In the genomic region with DNA sequence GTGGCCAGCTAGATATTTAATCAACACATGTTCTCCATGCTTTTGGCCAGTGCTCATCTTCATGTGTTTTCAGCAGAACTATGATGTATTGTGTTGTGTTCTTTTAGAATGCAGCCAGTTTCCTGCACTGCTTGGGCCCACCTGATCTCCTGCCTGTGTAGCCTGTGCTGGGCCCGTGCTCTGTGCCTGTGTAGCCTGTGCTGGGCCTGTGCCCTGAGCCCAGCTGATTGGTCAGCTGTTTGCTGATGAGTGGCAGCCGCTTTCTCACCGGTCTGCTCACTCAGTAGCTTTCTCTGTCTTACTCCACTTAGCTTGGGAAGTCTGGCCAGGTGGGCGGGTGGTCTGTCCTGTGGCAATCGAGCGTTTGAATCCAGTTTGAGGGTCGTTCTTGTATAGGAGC, we compare ENCODE assay signal across 15 mouse cellular contexts.
DNase-seq lines count a peak whose midpoint lies in the region.
"Had no signal": no experiment of that assay in that cellular context is flagged by ENCODE, and none has a peak within 500 bp of the region (broad histone marks: within the 10 kb centered on the region; RNA-seq: fewer than 3 reads in every experiment).

No protein-coding gene starts in this region.

- DNase-seq in cerebellum, postnatal 10 days: peak; percentile 32 to 39
- no peak for DNase-seq in cerebellum, adult 11-12 months
- DNase-seq in gastrocnemius, postnatal 14 days: peak; percentile 31
- no peak for DNase-seq in gastrocnemius, postnatal 36 days
- peak; percentile 6 for DNase-seq in NIH3T3 (ENCODE audit: low read depth)
- DNase-seq in gastrocnemius, postnatal 25 days: peak; percentile 37
- no peak for DNase-seq in ovary, adult 18-20 months (ENCODE audit: low spot score)
- DNase-seq: adrenal gland, adult 2 months; adrenal gland, postnatal 25 days; cerebellum, adult 9-10 months; embryo, embryonic 11 days; forebrain, postnatal 0 days; heart, adult 18-20 months; heart, postnatal 10 days; kidney, adult 11 months had no signal

- intact Hi-C loops in gastrocnemius, postnatal 14 days (cut with DNase I; ENCODE audit: low total_unique reads): loop anchor here (10.0 kb wide), 2 partner anchors 56 to 136 kb away; no protein-coding TSS in a partner anchor
- intact Hi-C loops in gastrocnemius, postnatal 36 days (cut with DNase I): loop anchor here (10.0 kb wide), 2 partner anchors 106 to 136 kb away; partner anchors contain the start of gene Eif4g3

Comparison
In these comparisons a context has a peak if more than half of its experiments do, and no peak if none do; other contexts are left out.
1. DNase-seq: peak in cerebellum, postnatal 10 days (2 of 2), gastrocnemius, postnatal 14 days (single experiment), NIH3T3 (single experiment) and gastrocnemius, postnatal 25 days (single experiment); none in cerebellum, adult 11-12 months (single experiment), gastrocnemius, postnatal 36 days (0 of 2) and ovary, adult 18-20 months (single experiment).